Mouse (Mus musculus): ENCODE results near the gene Rnf181. TPM values are rescaled to one million over a fixed set of nuclear protein-coding genes. Genes with fewer than 3 reads are reported as not detected.

The Rnf181 gene
- polyA plus RNA-seq, 1 experiment from 2014 or later = 103 TPM

DNA sequence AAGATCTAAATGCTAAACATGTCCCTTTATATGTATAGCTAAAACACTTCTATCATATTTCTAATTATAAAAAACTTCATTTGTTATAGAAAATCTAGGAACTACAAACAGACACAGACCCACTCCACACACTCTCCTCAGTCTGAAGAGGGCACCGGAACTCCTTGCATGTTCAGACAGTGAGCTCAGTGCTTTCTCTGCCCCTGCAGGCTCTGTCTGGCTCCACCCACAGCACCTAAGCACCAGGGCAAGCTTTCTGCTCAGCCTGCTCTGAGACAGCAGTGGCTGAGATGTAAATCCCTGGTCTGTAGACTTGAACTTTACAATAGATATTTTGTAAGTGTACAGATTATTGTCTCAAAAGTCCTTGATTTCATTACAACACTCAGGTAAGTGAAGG is 50.7 kb downstream of the Rnf181 start:
- Histone ChIP-seq H3K4me1 (ENCODE audit: control insufficient read depth, insufficient read depth, low read length) (no peaks in the 10 kb centered on the region), H3K9ac (ENCODE audit: low read depth, low read length) (no peak overlapping the region), H3K27ac (ENCODE audit: low read depth, low read length) (no peak overlapping the region), H3K4me2 (replicated peaks; ENCODE audit: low read depth, low read length) (no peak overlapping the region), H3K27me3 (ENCODE audit: control insufficient read depth, insufficient read depth, low read length) (no peaks in the 10 kb centered on the region), H3K9me3 (ENCODE audit: control insufficient read depth, low read length) (no peaks in the 10 kb centered on the region), H3K4me3 (ENCODE audit: low read length) (no peak overlapping the region), H3K36me3 (ENCODE audit: control insufficient read depth, insufficient read depth, low read length) (peaks cover 52% of the 10 kb centered on the region)
- ATAC-seq (ENCODE audit: low FRiP score, low TSS enrichment) = no peak
- WGBS = 69% methylated on average over 1 of the region's 1 CpGs

DNA sequence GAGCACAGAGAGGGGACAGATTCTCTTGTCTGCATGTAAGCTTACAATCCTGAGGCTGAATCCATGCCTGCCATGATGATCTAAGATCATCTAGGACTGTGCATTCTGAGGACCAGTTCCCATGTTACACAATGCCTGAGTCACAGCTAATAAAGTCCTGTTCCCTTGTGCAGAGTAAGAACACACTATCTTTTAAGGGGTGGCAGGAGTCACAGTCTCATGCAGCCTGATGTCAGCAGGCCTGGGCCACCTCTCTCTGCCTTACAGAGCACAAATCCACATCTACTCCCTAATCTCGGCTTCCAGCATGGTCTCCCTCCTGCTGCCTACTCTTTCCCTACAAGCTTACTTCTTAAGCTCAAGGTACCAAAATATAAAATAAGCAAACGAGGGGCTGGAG is 51.4 kb downstream of the Rnf181 start:
- H3K9me3 ChIP-seq (ENCODE audit: control insufficient read depth, low read length) = no peaks in the 10 kb centered on the region
- no peak overlapping the region for H3K4me3 ChIP-seq (ENCODE audit: low read length)
- H3K36me3 ChIP-seq (ENCODE audit: control insufficient read depth, insufficient read depth, low read length) = peaks cover 46% of the 10 kb centered on the region
- no peak overlapping the region for H3K9ac ChIP-seq (ENCODE audit: low read depth, low read length)
- 78% methylated on average over 2 of the region's 2 CpGs for WGBS
- H3K4me1 ChIP-seq (ENCODE audit: control insufficient read depth, insufficient read depth, low read length) = no peaks in the 10 kb centered on the region
- H3K4me2 ChIP-seq (replicated peaks; ENCODE audit: low read depth, low read length) = no peak overlapping the region
- H3K27ac ChIP-seq (ENCODE audit: low read depth, low read length) = no peak overlapping the region
- ATAC-seq (ENCODE audit: low FRiP score, low TSS enrichment) = no peak
- no peaks in the 10 kb centered on the region for H3K27me3 ChIP-seq (ENCODE audit: control insufficient read depth, insufficient read depth, low read length)

DNA sequence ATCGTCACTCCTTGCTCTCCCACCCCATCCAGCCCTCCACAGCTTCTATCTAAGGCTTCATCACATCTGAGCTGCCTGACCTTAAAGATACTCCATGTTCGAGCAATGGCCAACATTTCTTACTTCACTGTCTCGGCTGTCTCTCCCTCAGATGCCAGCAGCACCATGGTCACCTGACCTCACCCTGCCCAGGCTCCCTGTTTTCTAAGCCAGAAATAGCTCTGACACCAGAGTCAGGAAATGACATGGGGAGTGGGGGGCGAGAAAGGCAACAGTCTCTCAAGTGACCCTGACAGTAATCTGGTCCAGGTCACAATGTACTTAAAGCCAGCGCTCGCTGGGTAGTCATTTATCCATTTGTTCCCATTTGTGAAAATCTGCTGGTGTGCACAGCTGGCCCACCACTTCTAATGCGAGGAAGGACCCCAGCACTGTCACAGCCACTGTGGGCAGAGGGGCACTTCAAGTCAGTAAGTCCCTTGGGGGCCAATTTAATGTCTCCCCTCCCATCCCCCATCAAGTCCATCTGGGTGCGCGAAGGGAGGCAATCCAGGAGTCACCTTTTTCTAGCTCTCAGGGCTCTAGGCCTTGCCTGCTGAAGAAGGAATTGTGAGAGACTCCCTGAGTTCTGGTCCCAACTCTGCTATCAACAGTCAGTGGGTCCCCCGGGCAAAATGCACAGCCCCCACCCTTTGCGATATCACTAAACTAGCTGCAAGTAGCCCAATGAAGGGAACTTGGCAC is 53.5 kb downstream of the Rnf181 start:
- no peak for ATAC-seq (ENCODE audit: low FRiP score, low TSS enrichment)
- H3K9ac ChIP-seq (ENCODE audit: low read depth, low read length) = no peak overlapping the region
- no peak overlapping the region for H3K4me2 ChIP-seq (replicated peaks; ENCODE audit: low read depth, low read length)
- H3K4me3 ChIP-seq (ENCODE audit: low read length) = no peak overlapping the region
- 87% methylated on average over 11 of the region's 11 CpGs for WGBS
- H3K36me3 ChIP-seq (ENCODE audit: control insufficient read depth, insufficient read depth, low read length) = peaks cover 25% of the 10 kb centered on the region
- no peaks in the 10 kb centered on the region for H3K9me3 ChIP-seq (ENCODE audit: control insufficient read depth, low read length)
- H3K27ac ChIP-seq (ENCODE audit: low read depth, low read length) = no peak overlapping the region
- no peaks in the 10 kb centered on the region for H3K27me3 ChIP-seq (ENCODE audit: control insufficient read depth, insufficient read depth, low read length)
- no peaks in the 10 kb centered on the region for H3K4me1 ChIP-seq (ENCODE audit: control insufficient read depth, insufficient read depth, low read length)

DNA sequence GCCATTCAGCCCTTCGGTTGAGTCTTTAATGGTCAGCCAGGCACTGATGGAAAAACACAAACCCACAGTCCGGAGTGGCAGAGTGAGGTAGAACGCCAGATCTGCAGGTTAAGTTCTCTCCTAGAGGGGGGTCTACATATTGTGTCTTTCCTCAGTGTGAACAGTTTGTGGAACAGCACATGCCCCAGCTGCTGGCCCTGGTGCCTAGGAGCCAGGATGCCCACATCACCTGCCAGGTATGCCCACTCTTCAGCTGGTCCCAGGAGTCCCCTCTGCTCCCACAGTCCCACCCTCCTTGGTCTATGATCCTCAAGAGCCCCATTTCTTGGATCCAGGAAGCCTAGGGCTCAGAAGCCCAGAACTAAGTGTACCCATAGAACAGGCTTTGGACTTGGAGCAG is 54.6 kb downstream of the Rnf181 start:
- Histone ChIP-seq H3K4me3 (ENCODE audit: low read length) (no peak overlapping the region), H3K9ac (ENCODE audit: low read depth, low read length) (no peak overlapping the region), H3K27ac (ENCODE audit: low read depth, low read length) (no peak overlapping the region), H3K36me3 (ENCODE audit: control insufficient read depth, insufficient read depth, low read length) (peaks cover 14% of the 10 kb centered on the region; the same call in 1 of the 2 replicates), H3K4me1 (ENCODE audit: control insufficient read depth, insufficient read depth, low read length) (no peaks in the 10 kb centered on the region), H3K27me3 (ENCODE audit: control insufficient read depth, insufficient read depth, low read length) (no peaks in the 10 kb centered on the region), H3K9me3 (ENCODE audit: control insufficient read depth, low read length) (no peaks in the 10 kb centered on the region), H3K4me2 (replicated peaks; ENCODE audit: low read depth, low read length) (no peak overlapping the region)
- WGBS = 92% methylated on average over 3 of the region's 3 CpGs
- ATAC-seq (ENCODE audit: low FRiP score, low TSS enrichment) = no peak

Other genes starting within 250 kb of the Rnf181 start
- gene Atoh8, start 131.4 kb downstream of the Rnf181 start, polyA plus RNA-seq (2014; fragmentation: Nextera tagmentation; extraction: Ambion mirVana) = 13.3 and 14.2 TPM in 2 replicates
- not detected in 2 replicates for gene Sftpb, start 62.3 kb downstream of the Rnf181 start, polyA plus RNA-seq (2014; fragmentation: Nextera tagmentation; extraction: Ambion mirVana)
- gene Usp39, start 21.8 kb downstream of the Rnf181 start, polyA plus RNA-seq (2014; fragmentation: Nextera tagmentation; extraction: Ambion mirVana) = 51.3 and 69.1 TPM in 2 replicates
- gene 0610030E20Rik, start 19.6 kb downstream of the Rnf181 start, polyA plus RNA-seq (2014; fragmentation: Nextera tagmentation; extraction: Ambion mirVana) = 26.7 and 29.8 TPM in 2 replicates
- 18.3 and 18.7 TPM in 2 replicates for gene Tmem150a, start 11.5 kb downstream of the Rnf181 start, polyA plus RNA-seq (2014; fragmentation: Nextera tagmentation; extraction: Ambion mirVana)
- gene Vamp5, start 13.5 kb upstream of the Rnf181 start, polyA plus RNA-seq (2014; fragmentation: Nextera tagmentation; extraction: Ambion mirVana) = 32.1 and 38.4 TPM in 2 replicates
- gene Vamp8, start 23.7 kb upstream of the Rnf181 start, polyA plus RNA-seq (2014; fragmentation: Nextera tagmentation; extraction: Ambion mirVana) = 114 and 143 TPM in 2 replicates
- gene Ggcx, start 47.4 kb upstream of the Rnf181 start, polyA plus RNA-seq (2014; fragmentation: Nextera tagmentation; extraction: Ambion mirVana) = 10.3 and 24.7 TPM in 2 replicates
- 322 and 463 TPM in 2 replicates for gene Mat2a, start 72.6 kb upstream of the Rnf181 start, polyA plus RNA-seq (2014; fragmentation: Nextera tagmentation; extraction: Ambion mirVana)
- not detected in 2 replicates for gene Sh2d6, start 154.8 kb upstream of the Rnf181 start, polyA plus RNA-seq (2014; fragmentation: Nextera tagmentation; extraction: Ambion mirVana)
- 63.8 and 66.6 TPM in 2 replicates for gene Capg, start 177.4 kb upstream of the Rnf181 start, polyA plus RNA-seq (2014; fragmentation: Nextera tagmentation; extraction: Ambion mirVana)
- gene Elmod3, start 231.5 kb upstream of the Rnf181 start, polyA plus RNA-seq (2014; fragmentation: Nextera tagmentation; extraction: Ambion mirVana) = 10.4 and 15.0 TPM in 2 replicates
- 14.7 and 20.1 TPM in 2 replicates for gene Retsat, start 231.5 kb upstream of the Rnf181 start, polyA plus RNA-seq (2014; fragmentation: Nextera tagmentation; extraction: Ambion mirVana)